Mouse (Mus musculus) ZHBTc4 (cell line): Measurements from ENCODE around the gene Mylk.

Experiments
- DNase-seq: peaks from one replicate; pipeline ENCODE4 v3.0.0-alpha.2; 2011; ENCODE audit warnings: low read depth, low spot score

The Mylk gene

DNA sequence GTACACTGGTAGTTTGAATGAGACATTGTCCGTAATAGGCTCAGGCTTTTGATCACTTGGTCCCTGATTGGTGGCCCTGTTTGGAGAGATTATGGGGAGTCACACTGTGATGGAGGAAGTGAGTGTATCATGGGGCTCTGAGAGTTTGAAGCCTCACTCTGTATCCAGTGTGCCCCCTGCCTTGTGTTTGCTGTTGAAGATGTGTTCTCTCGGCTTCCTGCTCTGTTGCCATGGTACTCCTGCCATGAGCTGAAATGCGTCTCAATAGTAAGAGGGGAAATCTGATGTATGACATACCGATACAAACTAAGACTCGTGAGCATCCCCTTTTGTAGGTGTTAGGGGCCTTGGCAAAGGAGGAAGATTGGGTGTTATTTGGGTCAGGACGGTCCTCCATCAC is 99.8 kb downstream of the Mylk start:
- no peak for DNase-seq

DNA sequence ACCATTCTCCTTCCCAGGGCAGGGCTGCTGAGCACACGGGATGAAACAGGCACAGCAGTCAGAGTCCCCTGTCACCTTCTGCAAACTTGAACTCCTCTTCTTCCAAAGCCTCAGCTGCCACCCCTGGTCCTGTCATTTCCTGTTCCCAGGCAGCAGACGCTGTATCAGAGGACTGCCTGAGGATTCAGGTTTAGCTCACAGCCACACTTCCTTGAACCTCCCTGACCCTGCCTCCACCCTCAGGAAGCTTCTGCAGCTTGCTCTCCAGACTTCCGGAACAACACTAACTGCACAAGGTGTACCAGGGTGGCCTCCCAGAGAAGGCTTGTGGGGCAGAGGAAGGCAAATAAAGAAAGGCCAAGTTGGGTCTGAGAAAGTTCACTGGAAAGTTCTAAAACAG is 102.6 kb downstream of the Mylk start:
- DNase-seq, result no peak

DNA sequence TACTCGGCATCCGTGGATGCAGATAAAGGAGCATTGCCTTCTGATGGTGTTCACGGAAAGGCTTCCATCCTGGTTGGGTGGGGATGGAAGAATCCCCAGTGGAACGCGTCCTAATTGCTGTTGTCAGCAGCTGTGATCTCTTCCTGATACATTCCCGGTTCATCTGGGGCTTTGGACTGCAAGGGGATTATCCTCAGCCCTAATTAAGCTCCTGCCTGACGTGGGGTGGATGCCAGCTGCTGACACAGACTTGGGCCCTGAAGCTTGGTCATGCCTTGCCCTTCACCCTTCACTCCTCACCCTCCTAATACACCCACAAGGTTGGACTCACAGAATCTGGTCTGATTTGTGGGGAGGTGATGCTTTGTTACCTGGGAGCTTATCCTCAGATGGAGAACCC is 109.1 kb downstream of the Mylk start:
- DNase-seq, result no peak

DNA sequence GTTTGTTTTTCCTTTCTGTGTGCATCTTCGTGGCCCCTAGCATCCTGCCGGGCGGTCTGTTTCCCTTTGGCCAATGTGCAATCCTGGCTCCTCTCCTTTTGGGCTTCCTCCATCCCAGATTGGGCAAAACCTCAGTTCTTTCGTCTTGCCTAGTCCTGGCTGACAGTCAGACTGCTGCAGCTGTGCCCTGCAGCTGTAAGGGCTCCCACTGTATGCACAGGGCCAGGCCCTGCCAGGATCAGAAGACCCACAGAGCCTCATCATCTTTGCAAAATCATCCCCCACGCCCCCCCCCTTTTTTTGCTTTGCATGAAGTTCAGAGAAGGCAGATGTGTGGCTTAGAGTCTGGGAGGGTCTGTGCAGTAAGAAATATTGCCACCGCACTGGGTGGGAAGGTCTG is 110.1 kb downstream of the Mylk start:
- DNase-seq, result no peak

DNA sequence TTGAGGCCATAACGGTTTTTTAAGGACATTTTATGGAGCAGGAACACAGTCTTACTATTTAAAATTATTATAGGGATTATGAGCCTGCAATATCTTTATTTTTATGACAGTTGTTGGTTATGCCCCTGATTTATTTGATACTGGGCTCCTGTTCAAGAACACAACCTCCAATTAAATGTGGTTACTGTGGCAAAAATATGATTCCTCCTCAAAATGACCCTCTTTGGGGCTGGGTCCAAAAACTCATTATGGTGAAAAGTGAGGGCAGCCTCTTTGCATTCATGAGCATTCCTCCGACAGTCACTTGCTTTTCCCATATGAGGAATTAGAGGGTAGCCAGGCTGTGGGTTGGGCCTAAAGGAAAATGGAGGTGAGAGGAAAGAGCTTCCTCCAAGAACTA is 110.7 kb downstream of the Mylk start:
- DNase-seq, result no peak

DNA sequence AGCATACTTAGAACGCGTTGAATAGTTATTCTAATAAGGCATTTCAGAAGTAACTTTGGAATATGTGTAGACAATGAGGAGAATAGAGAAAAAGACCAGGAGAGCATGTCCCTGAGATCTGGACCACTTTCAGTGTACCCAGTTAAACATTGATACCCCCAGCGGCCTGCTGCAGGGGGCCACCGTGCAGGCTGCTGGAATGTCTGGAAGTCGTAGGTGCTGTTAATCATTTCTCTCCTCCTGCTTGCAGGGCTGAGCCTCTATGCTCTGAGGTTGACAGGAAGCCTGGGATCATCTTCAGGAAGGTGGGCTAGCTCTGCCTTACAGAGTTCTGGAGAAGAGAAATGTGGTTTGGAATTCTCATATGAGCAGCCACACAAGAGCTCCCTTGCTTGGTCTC is 112.6 kb downstream of the Mylk start:
- DNase-seq, result no peak

DNA sequence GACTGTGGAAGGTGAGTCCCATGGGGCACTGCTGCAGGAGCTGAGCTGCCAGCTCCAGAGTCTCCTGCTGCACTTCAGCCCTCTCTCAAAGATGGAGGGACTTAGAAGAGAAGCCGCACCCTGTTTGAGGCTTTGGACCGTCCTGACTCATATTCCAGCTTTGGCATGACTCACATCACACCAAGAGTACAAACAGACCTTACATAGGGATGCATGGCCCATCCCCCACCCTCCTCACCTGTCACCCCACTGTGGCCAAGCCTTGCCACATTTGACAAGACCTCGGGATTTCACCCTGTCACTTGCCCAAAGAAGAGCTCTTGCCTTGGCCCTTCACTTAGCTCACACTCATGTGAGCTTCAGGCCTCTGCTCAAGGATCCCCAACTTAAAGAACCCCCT is 115.8 kb downstream of the Mylk start:
- DNase-seq, result no peak

DNA sequence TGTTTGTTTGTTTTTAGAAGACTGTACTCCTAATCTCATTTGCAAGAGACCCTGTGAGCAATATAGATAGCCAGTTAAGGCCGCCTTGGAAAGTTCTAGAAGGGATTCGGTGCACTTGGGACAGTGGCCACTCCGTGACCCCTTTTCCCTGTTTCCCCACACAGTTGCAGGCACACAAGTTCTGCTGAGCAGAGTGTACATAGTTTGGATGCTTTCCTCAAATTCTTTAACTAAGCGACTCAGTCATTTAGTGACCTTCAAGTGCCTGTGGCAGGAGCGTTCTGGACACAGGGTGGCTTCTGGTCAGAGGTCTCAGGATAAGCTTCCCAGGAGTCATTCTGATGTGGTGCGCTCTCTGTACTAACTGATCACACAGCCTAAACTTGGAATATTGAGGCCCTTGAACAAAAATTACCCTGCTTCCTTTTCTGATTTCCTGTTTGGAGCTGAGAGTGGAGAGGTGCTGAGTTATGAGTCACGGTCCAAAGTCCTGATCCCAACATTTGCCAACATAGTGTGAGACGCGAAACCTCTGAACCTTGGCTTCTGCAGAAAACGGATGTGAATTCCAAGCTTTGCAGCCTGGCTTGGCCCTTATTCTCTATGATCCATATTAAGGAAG is 116.8 kb downstream of the Mylk start:
- DNase-seq, result no peak

DNA sequence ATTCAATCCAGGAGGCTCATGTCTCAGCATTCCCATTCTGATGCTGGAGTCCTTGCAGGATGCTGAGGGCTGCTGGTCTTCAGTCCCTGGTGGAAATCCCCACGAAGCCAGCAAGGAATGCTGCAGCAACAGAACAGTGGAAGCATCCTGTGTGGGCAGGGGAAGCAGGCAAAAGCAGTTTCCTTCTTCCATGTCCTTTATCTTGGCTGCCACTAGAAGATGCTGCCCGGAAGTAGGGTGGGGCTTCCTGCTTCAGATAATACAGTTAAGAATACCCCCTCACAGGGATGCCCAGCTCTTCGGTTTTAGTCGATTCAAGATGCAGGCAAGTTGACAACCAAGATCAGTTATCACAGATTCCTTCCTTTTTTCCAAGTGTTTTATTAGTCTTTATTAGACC is 120.4 kb downstream of the Mylk start:
- no peak for DNase-seq

DNA sequence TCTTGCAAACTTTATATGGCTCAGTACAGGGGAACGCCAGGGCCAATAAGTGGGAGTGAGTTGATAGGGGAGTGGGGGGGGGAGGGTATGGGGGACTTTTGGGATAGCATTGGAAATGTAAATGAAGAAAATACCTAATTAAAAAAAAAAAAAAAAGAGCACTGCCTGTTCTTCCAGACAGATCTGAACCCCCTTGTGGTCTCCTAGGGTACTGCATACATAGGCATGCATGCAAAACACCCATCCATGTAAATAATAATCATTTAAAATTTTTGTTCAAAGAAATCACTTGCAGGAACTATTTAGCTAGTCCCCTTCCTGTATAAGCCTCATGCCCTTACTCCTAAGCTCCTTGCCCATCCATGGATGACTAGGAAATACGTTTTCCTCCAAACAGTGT is 122.2 kb downstream of the Mylk start:
- DNase-seq, result peak; percentile 46

DNA sequence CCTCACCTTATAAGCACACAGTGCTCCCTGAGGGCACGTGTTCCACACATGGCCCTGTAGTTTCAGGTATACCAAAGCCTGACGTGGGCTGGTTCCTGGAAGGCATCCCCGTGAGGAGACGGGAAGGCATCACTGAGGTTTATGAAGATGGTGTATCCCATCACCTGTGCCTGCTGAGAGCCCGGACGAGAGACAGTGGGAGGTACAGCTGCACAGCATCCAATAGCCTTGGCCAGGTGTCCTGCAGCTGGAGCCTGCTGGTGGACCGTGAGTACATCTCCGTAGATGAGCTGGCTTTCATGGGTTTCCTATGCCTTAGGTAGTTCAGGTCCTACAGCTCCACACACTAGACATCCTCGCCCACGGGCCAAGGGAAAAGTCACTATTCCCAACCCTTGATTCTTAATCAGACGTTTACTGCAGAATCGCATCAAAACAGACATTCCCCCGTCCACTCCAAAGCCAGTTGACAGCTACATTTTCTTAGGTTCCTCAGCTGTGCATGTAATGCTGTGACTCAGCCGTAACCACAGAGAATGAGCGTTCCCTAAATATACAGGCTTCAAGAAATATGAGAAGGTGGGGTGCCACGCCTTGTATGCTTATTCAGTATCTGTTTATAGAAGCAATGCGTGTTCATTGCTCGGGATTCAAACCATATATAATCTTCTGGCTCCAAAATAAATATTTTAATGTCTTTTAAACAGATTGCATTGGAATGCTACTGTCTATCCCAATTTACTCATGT is 135.2 kb downstream of the Mylk start:
- DNase-seq, result no peak

DNA sequence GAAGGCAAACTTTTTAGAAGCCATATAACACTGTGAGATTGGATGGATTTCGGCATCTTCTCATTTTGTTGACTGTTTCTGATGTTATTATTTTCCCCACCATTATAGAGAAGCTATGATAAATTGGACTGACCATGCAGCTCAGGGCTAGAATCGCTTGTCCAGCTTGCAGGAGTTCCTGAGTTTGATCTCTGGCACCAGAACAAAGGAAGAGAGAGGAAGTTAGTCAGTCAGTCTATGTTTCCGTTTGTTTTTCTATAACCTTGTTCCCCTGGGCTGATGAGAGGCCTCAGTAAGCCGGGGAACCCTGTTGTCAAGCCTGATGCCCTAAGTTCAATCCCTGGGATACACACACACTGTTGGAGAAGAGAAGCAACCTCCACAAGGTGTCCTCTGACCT is 135.8 kb downstream of the Mylk start:
- no peak for DNase-seq

DNA sequence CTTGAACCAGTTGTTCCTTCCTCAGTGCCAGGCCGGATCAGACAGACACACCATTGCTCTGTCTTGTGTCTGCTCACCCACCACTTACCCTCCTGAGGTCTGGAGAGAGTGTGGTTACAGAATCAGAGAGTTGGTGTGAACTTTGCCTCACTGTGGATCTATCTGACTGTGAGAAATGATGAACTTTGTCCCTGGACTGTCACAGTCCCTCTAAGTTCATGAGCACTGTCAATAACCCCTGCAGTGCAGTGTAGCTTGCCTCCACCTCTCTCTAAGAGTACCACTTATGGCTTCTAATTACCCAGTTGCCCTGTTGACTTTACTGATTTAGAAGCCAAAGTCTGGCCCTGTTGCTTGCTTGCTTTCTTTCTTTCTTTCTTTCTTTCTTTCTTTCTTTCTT is 142.0 kb downstream of the Mylk start:
- DNase-seq, result no peak

DNA sequence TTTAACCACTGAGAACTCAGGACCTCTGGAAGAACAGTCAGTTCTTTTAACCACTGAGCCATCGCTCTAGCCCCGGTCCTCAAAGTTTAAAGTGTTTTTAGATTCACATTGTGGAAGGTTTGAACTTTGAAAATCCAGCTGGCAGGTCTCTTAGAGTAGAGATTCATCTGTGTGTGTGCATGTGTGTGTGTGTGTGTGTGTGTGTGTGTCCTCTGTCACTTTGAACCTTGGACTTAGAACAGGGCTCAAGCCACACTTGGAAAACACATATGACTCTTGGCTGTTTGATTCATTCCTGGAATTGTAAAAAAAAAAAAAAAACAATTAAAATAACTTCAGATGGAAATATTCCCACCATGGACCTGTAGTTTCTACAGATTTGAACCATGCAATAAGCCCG is 149.0 kb downstream of the Mylk start:
- DNase-seq, result no peak

DNA sequence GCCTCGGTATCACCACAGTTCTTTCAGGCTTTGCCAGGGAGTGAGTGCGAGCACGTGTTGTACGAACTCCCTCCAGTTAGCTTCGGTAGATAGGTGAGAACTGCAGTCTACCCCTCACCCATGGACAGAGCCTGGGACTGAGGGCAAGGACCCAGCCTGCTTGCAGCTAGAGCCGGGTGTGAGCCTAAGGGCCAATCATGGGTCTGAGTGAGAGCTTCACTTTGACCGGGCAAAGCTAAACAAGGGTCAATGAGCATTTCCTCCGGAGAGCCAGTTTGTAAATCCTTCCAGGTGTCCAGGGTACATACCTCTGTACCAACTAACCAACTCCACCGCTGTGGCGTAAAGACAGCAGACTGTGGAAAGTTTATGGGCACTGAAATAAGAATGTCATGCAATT is 150.9 kb downstream of the Mylk start:
- no peak for DNase-seq

DNA sequence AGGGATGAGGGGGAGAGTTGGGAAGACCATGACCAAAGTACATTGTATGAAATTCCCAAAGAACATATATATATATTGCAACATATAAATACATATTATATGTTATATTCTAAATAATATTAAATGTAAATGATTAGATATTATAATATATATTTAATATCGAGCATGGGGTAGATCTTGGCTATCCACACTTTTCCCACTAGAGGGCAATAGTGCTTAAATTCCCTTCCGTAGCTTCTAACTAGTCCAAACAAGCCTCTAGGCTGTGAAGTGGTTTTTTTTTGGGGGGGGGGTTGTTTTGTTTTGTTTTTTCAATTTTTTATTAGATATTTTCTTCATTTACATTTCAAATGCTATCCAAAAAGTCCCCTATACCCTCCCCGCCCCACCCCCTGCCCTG is 152.0 kb downstream of the Mylk start:
- DNase-seq, result no peak

DNA sequence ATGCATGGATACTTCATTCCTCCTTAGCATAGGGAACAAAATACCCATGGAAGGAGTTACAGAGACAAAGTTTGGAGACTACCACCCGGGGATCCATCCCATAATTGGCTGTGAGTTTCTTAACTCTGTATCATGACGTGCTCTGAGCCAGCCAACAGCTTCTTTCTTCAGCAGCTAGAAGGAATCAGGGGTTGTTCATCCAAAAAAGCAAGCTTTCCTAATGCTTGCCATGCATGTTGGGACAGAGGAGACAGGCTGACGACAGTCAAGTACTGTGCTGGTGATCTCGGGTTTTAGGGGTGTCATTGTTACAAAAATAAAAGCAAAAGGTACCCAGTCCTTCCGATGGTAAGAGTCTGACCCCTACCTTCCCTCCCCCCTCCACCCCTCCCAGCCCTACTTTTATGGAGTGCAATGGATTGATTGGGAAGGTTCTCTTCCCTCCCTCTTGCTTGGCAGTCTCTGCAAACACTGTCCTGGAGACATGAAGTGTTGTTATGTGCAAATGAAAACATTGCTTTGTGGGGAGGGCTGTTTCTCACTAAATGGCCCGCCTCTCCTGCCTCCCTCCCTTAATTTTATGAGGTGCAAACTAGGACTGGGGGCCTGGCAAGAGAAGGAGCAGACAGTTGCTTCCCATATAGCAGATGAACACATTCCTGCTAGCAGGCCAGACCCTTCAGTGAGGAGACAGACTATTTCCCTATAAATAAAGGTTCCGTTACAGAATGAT is 153.2 kb downstream of the Mylk start:
- DNase-seq, result no peak

DNA sequence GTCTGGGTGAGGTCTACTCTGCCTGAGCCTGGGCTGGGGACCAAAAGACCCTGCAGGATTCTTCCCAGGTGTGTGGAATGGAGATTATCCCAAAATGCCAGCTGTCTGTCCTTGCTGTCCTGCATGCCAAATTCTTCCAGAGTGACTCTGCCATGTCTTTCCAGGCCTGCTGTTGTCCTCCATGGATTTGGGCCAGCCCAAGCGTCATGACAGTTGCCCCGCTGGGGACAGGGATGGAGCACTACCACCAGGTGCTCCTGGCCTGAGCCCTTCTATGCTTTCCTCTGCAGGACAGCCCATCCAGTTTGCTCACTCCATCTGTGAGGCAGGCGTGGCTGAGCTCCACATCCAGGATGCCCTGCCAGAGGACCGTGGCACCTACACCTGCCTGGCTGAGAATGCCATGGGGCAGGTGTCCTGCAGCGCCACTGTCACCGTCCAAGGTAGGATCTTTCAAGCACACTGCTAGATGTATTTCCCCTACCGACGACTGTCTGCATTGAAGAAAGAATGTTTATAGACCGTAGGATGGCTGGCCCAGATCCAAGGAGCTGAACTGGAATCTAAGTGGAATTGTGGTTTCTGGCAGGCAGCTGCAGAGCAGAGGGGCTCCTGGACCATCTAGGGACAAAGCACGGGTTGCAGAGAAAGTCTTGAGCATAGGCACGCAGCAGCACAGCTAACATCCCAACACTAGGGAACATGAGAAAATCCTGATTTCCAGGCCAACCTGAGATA is 154.2 kb downstream of the Mylk start:
- no peak for DNase-seq

DNA sequence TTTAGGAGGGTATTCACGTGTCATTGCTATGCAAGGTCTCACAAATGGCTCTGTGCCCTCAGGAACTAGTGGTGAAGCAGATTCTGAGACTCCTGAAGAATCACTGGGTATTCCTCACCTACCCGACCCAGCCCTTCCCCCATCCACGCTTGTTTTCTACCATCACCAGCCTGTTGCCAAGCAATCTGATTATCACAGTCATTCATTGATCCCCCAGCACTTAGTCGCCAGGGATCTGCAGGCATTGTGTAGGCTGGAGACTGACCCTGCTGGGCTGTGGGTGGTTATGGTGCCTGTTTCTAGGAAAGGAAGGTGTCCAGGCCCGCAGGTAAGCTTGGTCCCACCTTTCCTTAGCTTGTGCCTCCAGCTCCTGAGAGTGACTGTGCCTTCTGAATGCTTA is 155.0 kb downstream of the Mylk start:
- DNase-seq, result no peak

DNA sequence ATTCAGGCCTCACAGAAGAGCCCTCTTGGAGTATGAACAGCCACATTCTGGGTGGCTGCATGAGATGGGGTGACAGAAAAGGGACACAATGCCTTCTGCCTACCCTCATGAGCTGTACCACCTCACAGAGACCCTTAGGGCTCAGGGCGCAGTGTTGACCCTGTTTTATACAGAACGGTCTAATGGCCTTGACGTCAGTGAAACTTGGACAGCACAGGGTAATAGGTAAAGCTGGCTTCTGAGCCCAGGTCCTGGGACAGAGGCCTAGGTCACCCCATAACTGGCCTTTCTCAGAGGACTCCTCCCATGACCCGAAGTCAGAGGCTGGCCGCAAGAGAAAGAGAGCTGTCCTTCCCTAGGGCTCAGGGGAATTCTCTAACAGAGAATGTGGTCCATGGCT is 155.5 kb downstream of the Mylk start:
- no peak for DNase-seq

DNA sequence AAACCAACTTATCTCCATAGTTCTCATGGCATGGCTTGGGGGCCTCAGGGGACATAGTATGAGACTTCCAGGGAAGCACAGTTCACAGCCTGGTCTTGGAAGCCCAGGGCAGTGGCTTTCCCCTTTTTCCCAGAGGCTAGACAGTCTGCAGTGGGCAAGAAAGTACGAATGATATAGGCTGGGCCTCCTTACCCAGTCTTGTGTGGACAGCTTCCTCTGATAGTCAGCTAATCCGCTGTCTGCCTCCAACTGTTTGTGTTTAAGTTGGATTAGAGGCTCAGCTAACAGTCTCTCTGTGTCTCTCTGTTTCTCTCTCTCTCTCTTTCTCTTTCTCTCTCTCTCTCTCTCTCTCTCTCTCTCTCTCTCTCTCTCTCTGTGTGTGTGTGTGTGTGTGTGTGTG is 156.0 kb downstream of the Mylk start:
- DNase-seq, result no peak

DNA sequence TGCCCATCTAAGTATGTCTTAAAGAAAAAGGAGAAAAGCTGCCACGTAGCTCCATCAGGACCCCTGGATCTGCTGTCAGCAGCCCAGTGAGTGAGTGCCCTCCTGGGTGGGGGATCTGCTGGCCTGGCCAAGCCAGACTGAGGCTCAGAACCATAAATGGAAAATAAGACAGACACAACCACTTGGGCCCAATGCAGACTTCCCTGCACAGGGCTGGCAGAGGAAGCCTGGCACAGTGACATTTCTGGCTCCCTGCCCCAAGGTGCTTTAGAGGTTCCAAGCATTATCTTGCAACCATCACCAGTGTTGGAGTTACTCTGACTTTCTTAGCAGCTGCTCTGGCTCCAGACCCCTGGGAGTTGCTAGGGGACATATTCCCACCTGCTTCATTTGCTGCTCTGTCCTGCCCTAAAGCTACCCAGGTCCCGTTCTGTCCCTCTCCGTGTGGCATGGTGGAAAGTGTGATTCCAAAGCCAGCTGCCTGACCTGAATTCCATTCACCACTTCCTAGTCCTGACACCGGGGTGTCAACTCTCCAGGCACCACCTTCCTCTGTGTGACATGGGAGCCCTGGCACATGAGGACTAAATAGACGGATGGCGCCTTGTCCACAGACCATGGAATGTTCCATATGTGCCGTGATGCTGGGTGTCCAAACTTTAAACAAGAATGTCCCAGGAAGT is 156.7 kb downstream of the Mylk start:
- no peak for DNase-seq
